Mouse (Mus musculus): ENCODE measurements around the gene Ifnar2. TPM values are rescaled to one million over a fixed set of nuclear protein-coding genes. Genes with fewer than 3 reads are reported as not detected.
"Not testable (repeated sequence)": the region's sequence is repeated elsewhere in the genome, so short reads cannot be mapped to it uniquely, and the experiment has no call there.

Ifnar2 gene
- total and polyA plus RNA-seq, 2 experiments from 2014 or later = 31.0 to 49.8 TPM

GRCm38 (mm10) chr16:91434119-91434518, 61.5 kb downstream of the Ifnar2 start:
- H3K9ac ChIP-seq (replicated peaks; ENCODE audit: low read depth, low read length) = no peak overlapping the region
- peaks cover 9% of the 10 kb centered on the region for H3K4me1 ChIP-seq (ENCODE audit: control insufficient read depth, insufficient read depth)
- 29% methylated on average over 3 of the region's 3 CpGs for WGBS
- no peaks in the 10 kb centered on the region for H3K36me3 ChIP-seq (replicated peaks; ENCODE audit: control insufficient read depth, insufficient read depth, low read length)
- no peak overlapping the region for H3K27ac ChIP-seq (ENCODE audit: low read depth)
- H3K27me3 ChIP-seq (ENCODE audit: control insufficient read depth, insufficient read depth, low read length) = no peaks in the 10 kb centered on the region
- ATAC-seq (ENCODE audit: insufficient read depth, low read depth) (no peak), DNase-seq (ENCODE audit: low spot score) (no peak)
- no peak for TF ChIP-seq CTCF (IDR thresholded peaks at IDR 0.05; ENCODE audit: low read depth)
- TF ChIP-seq EP300 (IDR thresholded peaks at IDR 0.05; ENCODE audit: low read depth) = no peak
- H3K9me3 ChIP-seq (replicated peaks; ENCODE audit: control insufficient read depth, low read length) = peaks cover 4% of the 10 kb centered on the region; the same call in 1 of the 2 replicates
- no peak overlapping the region for H3K4me3 ChIP-seq (ENCODE audit: low read depth, low read length)
- no peak overlapping the region for H3K4me2 ChIP-seq (ENCODE audit: low read depth, low read length)

- H3K4me1 ChIP-seq (ENCODE audit: control insufficient read depth, insufficient read depth) = peaks cover 19% of the 10 kb centered on the region
- H3K9me3 ChIP-seq (replicated peaks; ENCODE audit: control insufficient read depth, low read length) = no peaks in the 10 kb centered on the region
- H3K27me3 ChIP-seq (ENCODE audit: control insufficient read depth, insufficient read depth, low read length) = no peaks in the 10 kb centered on the region
- DNase-seq (ENCODE audit: low spot score) = no peak
- 82% methylated on average over 3 of the region's 3 CpGs for whole genome bisulfite sequencing
- H3K4me3 ChIP-seq (ENCODE audit: low read depth, low read length) = no peak overlapping the region
- H3K36me3 ChIP-seq (replicated peaks; ENCODE audit: control insufficient read depth, insufficient read depth, low read length) = no peaks in the 10 kb centered on the region
- TF ChIP-seq EP300 (IDR thresholded peaks at IDR 0.05; ENCODE audit: low read depth) (no peak), CTCF (IDR thresholded peaks at IDR 0.05; ENCODE audit: low read depth) (no peak)
- no peak overlapping the region for H3K27ac ChIP-seq (ENCODE audit: low read depth)
- H3K4me2 ChIP-seq (ENCODE audit: low read depth, low read length) = no peak overlapping the region
- no peak for ATAC-seq (ENCODE audit: insufficient read depth, low read depth)
- no peak overlapping the region for H3K9ac ChIP-seq (replicated peaks; ENCODE audit: low read depth, low read length)
Observed at GRCm38 (mm10) chr16:91438081-91438480, 65.5 kb downstream of the Ifnar2 start.

- not testable (repeated sequence) for H3K9ac ChIP-seq (replicated peaks; ENCODE audit: low read depth, low read length); H3K4me2 ChIP-seq (ENCODE audit: low read depth, low read length); H3K27me3 ChIP-seq (ENCODE audit: control insufficient read depth, insufficient read depth, low read length); H3K27ac ChIP-seq (ENCODE audit: low read depth); H3K36me3 ChIP-seq (replicated peaks; ENCODE audit: control insufficient read depth, insufficient read depth, low read length); H3K4me3 ChIP-seq (ENCODE audit: low read depth, low read length); DNase-seq (ENCODE audit: low spot score); H3K9me3 ChIP-seq (replicated peaks; ENCODE audit: control insufficient read depth, low read length); ATAC-seq (ENCODE audit: insufficient read depth, low read depth)
- WGBS = 76% methylated on average over 1 of the region's 1 CpGs
- H3K4me1 ChIP-seq (ENCODE audit: control insufficient read depth, insufficient read depth) = peaks cover 17% of the 10 kb centered on the region
Observed at GRCm38 (mm10) chr16:91438599-91438998, 66.0 kb downstream of the Ifnar2 start.

GRCm38 (mm10) chr16:91441366-91441765, 68.8 kb downstream of the Ifnar2 start:
- TF ChIP-seq EP300 (IDR thresholded peaks at IDR 0.05; ENCODE audit: low read depth) (peak; percentile 58; the same call in 1 of the 2 replicates), CTCF (IDR thresholded peaks at IDR 0.05; ENCODE audit: low read depth) (peak; percentile 61)
- peak; percentile 90 for ATAC-seq (ENCODE audit: insufficient read depth, low read depth)

GRCm38 (mm10) chr16:91441811-91442240, 69.2 kb downstream of the Ifnar2 start:
- peaks cover 15% of the 10 kb centered on the region; the same call in 1 of the 2 replicates for H3K4me1 ChIP-seq (ENCODE audit: control insufficient read depth, insufficient read depth)
- ATAC-seq (ENCODE audit: insufficient read depth, low read depth) (0 out of 2 replicates have a peak, but pooled peaks have one; percentile 3), DNase-seq (ENCODE audit: low spot score) (no peak)
- H3K36me3 ChIP-seq (replicated peaks; ENCODE audit: control insufficient read depth, insufficient read depth, low read length) = no peaks in the 10 kb centered on the region
- H3K4me3 ChIP-seq (ENCODE audit: low read depth, low read length) = no peak overlapping the region
- WGBS = 57% methylated on average over 7 of the region's 7 CpGs
- H3K9me3 ChIP-seq (replicated peaks; ENCODE audit: control insufficient read depth, low read length) = no peaks in the 10 kb centered on the region
- H3K27ac ChIP-seq (ENCODE audit: low read depth) = peak overlapping the region; percentile 49; the same call in 1 of the 2 replicates
- no peaks in the 10 kb centered on the region for H3K27me3 ChIP-seq (ENCODE audit: control insufficient read depth, insufficient read depth, low read length)
- TF ChIP-seq CTCF (IDR thresholded peaks at IDR 0.05; ENCODE audit: low read depth) = no peak
- no peak for TF ChIP-seq EP300 (IDR thresholded peaks at IDR 0.05; ENCODE audit: low read depth)
- no peak overlapping the region for H3K4me2 ChIP-seq (ENCODE audit: low read depth, low read length)
- no peak overlapping the region; the same call in 1 of the 2 replicates for H3K9ac ChIP-seq (replicated peaks; ENCODE audit: low read depth, low read length)

More at GRCm38 (mm10) chr16:91441366-91441765, 68.8 kb downstream of the Ifnar2 start:
- Histone ChIP-seq H3K4me2 (ENCODE audit: low read depth, low read length) (no peak overlapping the region), H3K27me3 (ENCODE audit: control insufficient read depth, insufficient read depth, low read length) (no peaks in the 10 kb centered on the region), H3K4me3 (ENCODE audit: low read depth, low read length) (no peak overlapping the region), H3K9ac (replicated peaks; ENCODE audit: low read depth, low read length) (no peak overlapping the region), H3K27ac (ENCODE audit: low read depth) (peak overlapping the region; percentile 49), H3K36me3 (replicated peaks; ENCODE audit: control insufficient read depth, insufficient read depth, low read length) (no peaks in the 10 kb centered on the region), H3K4me1 (ENCODE audit: control insufficient read depth, insufficient read depth) (peaks cover 15% of the 10 kb centered on the region; the same call in 1 of the 2 replicates), H3K9me3 (replicated peaks; ENCODE audit: control insufficient read depth, low read length) (no peaks in the 10 kb centered on the region)
- peak; percentile 84 for DNase-seq (ENCODE audit: low spot score)
- 14% methylated on average over 7 of the region's 7 CpGs for WGBS

GRCm38 (mm10) chr16:91442446-91442845, 69.9 kb downstream of the Ifnar2 start:
- H3K9ac ChIP-seq (replicated peaks; ENCODE audit: low read depth, low read length) = no peak overlapping the region
- no peak overlapping the region; the same call in 1 of the 2 replicates for H3K27ac ChIP-seq (ENCODE audit: low read depth)
- no peak overlapping the region for H3K4me2 ChIP-seq (ENCODE audit: low read depth, low read length)
- no peak overlapping the region for H3K4me3 ChIP-seq (ENCODE audit: low read depth, low read length)
- peaks cover 19% of the 10 kb centered on the region; the same call in 1 of the 2 replicates for H3K4me1 ChIP-seq (ENCODE audit: control insufficient read depth, insufficient read depth)
- DNase-seq (ENCODE audit: low spot score) (no peak), ATAC-seq (ENCODE audit: insufficient read depth, low read depth) (no peak)
- H3K9me3 ChIP-seq (replicated peaks; ENCODE audit: control insufficient read depth, low read length) = no peaks in the 10 kb centered on the region
- 60% methylated on average over 4 of the region's 4 CpGs for WGBS
- no peaks in the 10 kb centered on the region for H3K27me3 ChIP-seq (ENCODE audit: control insufficient read depth, insufficient read depth, low read length)
- no peaks in the 10 kb centered on the region for H3K36me3 ChIP-seq (replicated peaks; ENCODE audit: control insufficient read depth, insufficient read depth, low read length)
- TF ChIP-seq CTCF (IDR thresholded peaks at IDR 0.05; ENCODE audit: low read depth) (no peak), EP300 (IDR thresholded peaks at IDR 0.05; ENCODE audit: low read depth) (no peak)
